17 mouse cellular contexts compared by ENCODE assay signal in genomic region chr3:147930811-147931251, GRCm38 (mm10).
DNase-seq lines count a peak whose midpoint lies in the region; ATAC-seq and TF ChIP-seq lines count a peak whose summit lies in the region.
"Had no signal": no experiment of that assay in that cellular context is flagged by ENCODE, and none has a peak within 500 bp of the region (broad histone marks: within the 10 kb centered on the region; RNA-seq: fewer than 3 reads in every experiment).

No protein-coding gene starts in this region.

- H3K27ac ChIP-seq in intestine, embryonic 15.5 days: no peak overlapping the region
- H3K27ac ChIP-seq in intestine, postnatal 0 days (ENCODE audit: low read depth, low read length): no peak overlapping the region
- peak overlapping the region; percentile 44; the same call in 1 of the 2 replicates for H3K27ac ChIP-seq in lung, embryonic 15.5 days
- no peak overlapping the region for H3K27ac ChIP-seq in intestine, embryonic 16.5 days (ENCODE audit: low read length)
- H3K27ac ChIP-seq: limb, embryonic 15.5 days had no signal

- DNase-seq in lung, adult 18-20 months: no peak
- DNase-seq in embryo, embryonic 10.5 days (ENCODE audit: low spot score): peak; percentile 19
- DNase-seq in adrenal gland, postnatal 4 days (ENCODE audit: low spot score in 2 of 2): no peak
- DNase-seq in gastrocnemius, postnatal 10 days: no peak
- DNase-seq: adrenal gland, adult 8-10 months; gastrocnemius, postnatal 36 days; heart, postnatal 4 days; liver, postnatal 0 days had no signal

- peak; percentile 34 for ATAC-seq in intestine, embryonic 15.5 days
- ATAC-seq in intestine, postnatal 0 days: no peak
- ATAC-seq in lung, embryonic 15.5 days (ENCODE audit: borderline replicate concordance, extremely low read depth, low FRiP score, low TSS enrichment): peak; percentile 46; the same call in 1 of the 2 replicates
- ATAC-seq in intestine, embryonic 16.5 days: 0 out of 2 replicates have a peak, but pooled peaks have one; percentile 21
- ATAC-seq: forebrain, embryonic 14.5 days; inflammation-experienced regulatory T-cells, adult 6 months; liver, postnatal 0 days had no signal

- H3K4me3 ChIP-seq in intestine, embryonic 15.5 days (replicated peaks): no peak overlapping the region
- no peak overlapping the region for H3K4me3 ChIP-seq in intestine, postnatal 0 days (ENCODE audit: low read depth, low read length)
- H3K4me3 ChIP-seq in lung, embryonic 15.5 days: no peak overlapping the region
- H3K4me3 ChIP-seq in intestine, embryonic 16.5 days (ENCODE audit: low read length): no peak overlapping the region
- H3K4me3 ChIP-seq: heart, embryonic 12.5 days; limb, embryonic 15.5 days; megakaryocyte, embryonic 14.5 days had no signal

- 42% methylated on average over 6 of the region's 6 CpGs for WGBS in intestine, embryonic 15.5 days
- 52% methylated on average over 6 of the region's 6 CpGs for WGBS in intestine, postnatal 0 days
- WGBS in lung, embryonic 15.5 days: 30% methylated on average over 6 of the region's 6 CpGs
- WGBS in intestine, embryonic 16.5 days: 45% methylated on average over 6 of the region's 6 CpGs

- H3K36me3 ChIP-seq in intestine, embryonic 15.5 days: no peaks in the 10 kb centered on the region
- no peaks in the 10 kb centered on the region for H3K36me3 ChIP-seq in intestine, postnatal 0 days (ENCODE audit: control insufficient read depth, insufficient read depth)
- H3K36me3 ChIP-seq in lung, embryonic 15.5 days: no peaks in the 10 kb centered on the region
- H3K36me3 ChIP-seq in intestine, embryonic 16.5 days (ENCODE audit: control insufficient read depth, insufficient read depth, low read length): no peaks in the 10 kb centered on the region
- H3K36me3 ChIP-seq: heart, embryonic 12.5 days; limb, embryonic 15.5 days had no signal

- no peak for TF ChIP-seq CTCF in intestine, postnatal 0 days (IDR thresholded peaks at IDR 0.05; ENCODE audit: low read depth)

- no peak overlapping the region for H3K9ac ChIP-seq in intestine, embryonic 15.5 days
- no peak overlapping the region for H3K9ac ChIP-seq in intestine, postnatal 0 days (ENCODE audit: low read depth, low read length)
- H3K9ac ChIP-seq in lung, embryonic 15.5 days: no peak overlapping the region
- no peak overlapping the region for H3K9ac ChIP-seq in intestine, embryonic 16.5 days (ENCODE audit: low read depth, low read length)
- H3K9ac ChIP-seq: heart, embryonic 12.5 days; limb, embryonic 15.5 days; liver, postnatal 0 days had no signal

- no peaks in the 10 kb centered on the region for H3K27me3 ChIP-seq in intestine, embryonic 15.5 days (replicated peaks)
- H3K27me3 ChIP-seq in intestine, postnatal 0 days (replicated peaks; ENCODE audit: control insufficient read depth, insufficient read depth, low read length): no peaks in the 10 kb centered on the region
- no peaks in the 10 kb centered on the region for H3K27me3 ChIP-seq in lung, embryonic 15.5 days
- H3K27me3 ChIP-seq in intestine, embryonic 16.5 days (replicated peaks; ENCODE audit: control insufficient read depth, insufficient read depth, low read length): no peaks in the 10 kb centered on the region
- H3K27me3 ChIP-seq: heart, embryonic 12.5 days; limb, embryonic 15.5 days; megakaryocyte, embryonic 14.5 days had no signal

- H3K4me1 ChIP-seq in intestine, embryonic 15.5 days (replicated peaks): no peaks in the 10 kb centered on the region
- H3K4me1 ChIP-seq in intestine, postnatal 0 days (replicated peaks; ENCODE audit: control insufficient read depth, insufficient read depth, low read length): no peaks in the 10 kb centered on the region
- H3K4me1 ChIP-seq in lung, embryonic 15.5 days: peaks cover 7% of the 10 kb centered on the region; the same call in 1 of the 2 replicates
- 0 out of 2 replicates have a peak, but pooled peaks cover 3% of the 10 kb centered on the region for H3K4me1 ChIP-seq in intestine, embryonic 16.5 days (ENCODE audit: control insufficient read depth, insufficient read depth, low read length)
- H3K4me1 ChIP-seq: heart, embryonic 12.5 days; limb, embryonic 15.5 days; megakaryocyte, embryonic 14.5 days had no signal

- H3K9me3 ChIP-seq in intestine, embryonic 15.5 days: no peaks in the 10 kb centered on the region
- no peaks in the 10 kb centered on the region for H3K9me3 ChIP-seq in intestine, postnatal 0 days (ENCODE audit: control insufficient read depth)
- H3K9me3 ChIP-seq in lung, embryonic 15.5 days: no peaks in the 10 kb centered on the region
- no peaks in the 10 kb centered on the region for H3K9me3 ChIP-seq in intestine, embryonic 16.5 days (ENCODE audit: control insufficient read depth, low read length)
- H3K9me3 ChIP-seq: heart, embryonic 12.5 days; limb, embryonic 15.5 days had no signal

- no peak overlapping the region for H3K4me2 ChIP-seq in intestine, embryonic 15.5 days (replicated peaks)
- no peak overlapping the region for H3K4me2 ChIP-seq in intestine, postnatal 0 days (replicated peaks; ENCODE audit: low read depth)
- no peak overlapping the region; the same call in 1 of the 2 replicates for H3K4me2 ChIP-seq in lung, embryonic 15.5 days
- no peak overlapping the region for H3K4me2 ChIP-seq in intestine, embryonic 16.5 days (ENCODE audit: low read depth, low read length)
- H3K4me2 ChIP-seq: heart, embryonic 12.5 days; limb, embryonic 15.5 days had no signal
